Mouse (Mus musculus) embryo, embryonic 9.5 days (tissue): ENCODE data around the gene Rbpj.

ENCODE experiments used
- DNase-seq: peaks from one replicate; pipeline ENCODE4 v3.0.0-alpha.2; 2017; ENCODE audit errors: extremely low spot score

Gene Rbpj

GRCm38 (mm10) chr5:53590875-53591682, 125.1 kb downstream of the Rbpj start:
- DNase-seq: peak; percentile 52

GRCm38 (mm10) chr5:53591683-53592050, 125.7 kb downstream of the Rbpj start:
- no peak for DNase-seq

GRCm38 (mm10) chr5:53593080-53593688, 127.2 kb downstream of the Rbpj start:
- DNase-seq: no peak

- peak; percentile 56 for DNase-seq
These were observed 128.3 kb downstream of the Rbpj start for GRCm38 (mm10) chr5:53594274-53594673.

GRCm38 (mm10) chr5:53598510-53598909, 132.6 kb downstream of the Rbpj start:
- DNase-seq: no peak

- no peak for DNase-seq
These were observed 133.2 kb downstream of the Rbpj start for GRCm38 (mm10) chr5:53599116-53599515.

- no peak for DNase-seq
These were observed 136.2 kb downstream of the Rbpj start for GRCm38 (mm10) chr5:53602194-53602593.

- no peak for DNase-seq
These were observed 139.5 kb downstream of the Rbpj start for GRCm38 (mm10) chr5:53605450-53605849.

GRCm38 (mm10) chr5:53607230-53607996, 141.5 kb downstream of the Rbpj start:
- DNase-seq: no peak

- DNase-seq: no peak
These were observed 152.9 kb downstream of the Rbpj start for GRCm38 (mm10) chr5:53618844-53619243.

- DNase-seq: no peak
These were observed 166.1 kb downstream of the Rbpj start for GRCm38 (mm10) chr5:53632026-53632425.

- no peak for DNase-seq
These were observed 170.8 kb downstream of the Rbpj start for GRCm38 (mm10) chr5:53636795-53637194.

- no peak for DNase-seq
These were observed 171.3 kb downstream of the Rbpj start for GRCm38 (mm10) chr5:53637206-53637605.

- no peak for DNase-seq
These were observed 172.7 kb downstream of the Rbpj start for GRCm38 (mm10) chr5:53638647-53639046.

GRCm38 (mm10) chr5:53646669-53647068, 180.7 kb downstream of the Rbpj start:
- DNase-seq: no peak

- DNase-seq: no peak
These were observed 181.4 kb downstream of the Rbpj start for GRCm38 (mm10) chr5:53647358-53647757.

GRCm38 (mm10) chr5:53656596-53656995, 190.6 kb downstream of the Rbpj start:
- no peak for DNase-seq

GRCm38 (mm10) chr5:53657925-53658324, 192.0 kb downstream of the Rbpj start:
- DNase-seq: no peak

GRCm38 (mm10) chr5:53661508-53661907, 195.6 kb downstream of the Rbpj start:
- no peak for DNase-seq

GRCm38 (mm10) chr5:53662413-53662812, 196.5 kb downstream of the Rbpj start:
- no peak for DNase-seq

GRCm38 (mm10) chr5:53663665-53664064, 197.7 kb downstream of the Rbpj start:
- no peak for DNase-seq

- DNase-seq: no peak
These were observed 202.1 kb downstream of the Rbpj start for GRCm38 (mm10) chr5:53668021-53668420.
